Mouse (Mus musculus): ENCODE data around the gene Setd6. TPM values are rescaled to one million over a fixed set of nuclear protein-coding genes. Genes with fewer than 3 reads are reported as not detected.

Setd6 gene
- polyA plus RNA-seq, 1 experiment: 7.2 TPM

- no peak for DNase-seq (ENCODE audit: low read depth in 1 of 2, low spot score in 2 of 2)
- WGBS: under 1% methylated on average over 28 of the region's 48 CpGs
- Histone ChIP-seq H3K4me3 (ENCODE audit: extremely low read depth, insufficient read depth, insufficient read length) (peak overlapping the region; percentile 39; the same call in 1 of the 2 replicates), H3K27me3 (ENCODE audit: control insufficient read depth, insufficient read depth, low read length) (peaks cover 17% of the 10 kb centered on the region), H3K4me1 (ENCODE audit: control insufficient read depth, insufficient read depth, insufficient read length) (peaks cover 11% of the 10 kb centered on the region; the same call in 1 of the 2 replicates), H3K36me3 (ENCODE audit: control insufficient read depth, insufficient read depth, low read length) (no peaks in the 10 kb centered on the region), H3K27ac (ENCODE audit: insufficient read depth, low read length) (no peak overlapping the region)
- no peak for TF ChIP-seq CTCF (IDR thresholded peaks at IDR 0.05; ENCODE audit: extremely low read depth, insufficient read depth, insufficient read length, insufficient replicate concordance)
Measured at GRCm38 (mm10) chr8:95677591-95678023, 38.1 kb upstream of the Setd6 start.

- whole genome bisulfite sequencing: 1% methylated on average over 70 of the region's 70 CpGs
Measured at GRCm38 (mm10) chr8:95678024-95678611, 37.6 kb upstream of the Setd6 start.

GRCm38 (mm10) chr8:95688073-95688672 is 27.5 kb upstream of the Setd6 start:
- Histone ChIP-seq H3K27me3 (ENCODE audit: control insufficient read depth, insufficient read depth, low read length) (0 out of 2 replicates have a peak, but pooled peaks cover under 1% of the 10 kb centered on the region), H3K4me1 (ENCODE audit: control insufficient read depth, insufficient read depth, insufficient read length) (no peaks in the 10 kb centered on the region), H3K4me3 (ENCODE audit: extremely low read depth, insufficient read depth, insufficient read length) (no peak overlapping the region), H3K27ac (ENCODE audit: insufficient read depth, low read length) (no peak overlapping the region), H3K36me3 (ENCODE audit: control insufficient read depth, insufficient read depth, low read length) (no peaks in the 10 kb centered on the region)
- no peak for DNase-seq (ENCODE audit: low read depth in 1 of 2, low spot score in 2 of 2)
- 77% methylated on average over 10 of the region's 10 CpGs for WGBS
- TF ChIP-seq CTCF (IDR thresholded peaks at IDR 0.05; ENCODE audit: extremely low read depth, insufficient read depth, insufficient read length, insufficient replicate concordance) (no peak), POLR2A (IDR thresholded peaks at IDR 0.05; ENCODE audit: low read depth, low read length) (no peak)

More at GRCm38 (mm10) chr8:95678024-95678611, 37.6 kb upstream of the Setd6 start:
- Histone ChIP-seq H3K27ac (ENCODE audit: insufficient read depth, low read length) (no peak overlapping the region), H3K36me3 (ENCODE audit: control insufficient read depth, insufficient read depth, low read length) (no peaks in the 10 kb centered on the region), H3K4me3 (ENCODE audit: extremely low read depth, insufficient read depth, insufficient read length) (peak overlapping the region; percentile 39; the same call in 1 of the 2 replicates), H3K27me3 (ENCODE audit: control insufficient read depth, insufficient read depth, low read length) (peaks cover 17% of the 10 kb centered on the region), H3K4me1 (ENCODE audit: control insufficient read depth, insufficient read depth, insufficient read length) (peaks cover 11% of the 10 kb centered on the region; the same call in 1 of the 2 replicates)
- TF ChIP-seq POLR2A (IDR thresholded peaks at IDR 0.05; ENCODE audit: low read depth, low read length): no peak
- no peak for TF ChIP-seq CTCF (IDR thresholded peaks at IDR 0.05; ENCODE audit: extremely low read depth, insufficient read depth, insufficient read length, insufficient replicate concordance)
- no peak for DNase-seq (ENCODE audit: low read depth in 1 of 2, low spot score in 2 of 2)

GRCm38 (mm10) chr8:95690929-95691541 is 24.6 kb upstream of the Setd6 start:
- no peak for TF ChIP-seq POLR2A (IDR thresholded peaks at IDR 0.05; ENCODE audit: low read depth, low read length)
- TF ChIP-seq CTCF (IDR thresholded peaks at IDR 0.05; ENCODE audit: extremely low read depth, insufficient read depth, insufficient read length, insufficient replicate concordance): no peak
- no peak for DNase-seq (ENCODE audit: low read depth in 1 of 2, low spot score in 2 of 2)
- Histone ChIP-seq H3K27ac (ENCODE audit: insufficient read depth, low read length) (no peak overlapping the region), H3K4me3 (ENCODE audit: extremely low read depth, insufficient read depth, insufficient read length) (no peak overlapping the region), H3K36me3 (ENCODE audit: control insufficient read depth, insufficient read depth, low read length) (no peaks in the 10 kb centered on the region), H3K27me3 (ENCODE audit: control insufficient read depth, insufficient read depth, low read length) (peaks cover 6% of the 10 kb centered on the region; the same call in 1 of the 2 replicates), H3K4me1 (ENCODE audit: control insufficient read depth, insufficient read depth, insufficient read length) (no peaks in the 10 kb centered on the region)
- 77% methylated on average over 13 of the region's 13 CpGs for WGBS

DNA sequence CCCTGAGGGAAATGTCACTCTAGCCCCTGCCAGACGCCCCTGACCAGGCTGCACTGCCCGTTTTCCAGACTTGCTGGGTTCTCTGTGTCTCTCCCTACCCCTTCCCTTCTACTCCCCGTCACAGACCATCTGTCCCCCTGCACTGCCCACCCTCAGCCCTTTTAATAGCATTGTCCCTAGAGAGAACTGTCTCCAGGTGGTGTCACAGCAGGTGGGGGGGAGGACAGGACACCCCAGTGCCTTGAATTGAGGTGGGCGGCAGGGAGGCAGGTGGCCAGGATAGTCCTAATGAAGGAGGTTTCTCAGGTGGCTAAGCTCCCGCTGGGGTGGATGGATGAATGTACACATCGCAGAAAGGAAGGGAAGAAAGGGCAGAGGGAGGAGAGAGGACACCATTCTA is 21.1 kb upstream of the Setd6 start:
- H3K36me3 ChIP-seq (ENCODE audit: control insufficient read depth, insufficient read depth, low read length): no peaks in the 10 kb centered on the region
- H3K27me3 ChIP-seq (ENCODE audit: control insufficient read depth, insufficient read depth, low read length): peaks cover 6% of the 10 kb centered on the region
- 40% methylated on average over 6 of the region's 6 CpGs for WGBS
- no peak overlapping the region for H3K4me3 ChIP-seq (ENCODE audit: extremely low read depth, insufficient read depth, insufficient read length)
- no peaks in the 10 kb centered on the region for H3K4me1 ChIP-seq (ENCODE audit: control insufficient read depth, insufficient read depth, insufficient read length)
- no peak for DNase-seq (ENCODE audit: low read depth in 1 of 2, low spot score in 2 of 2)
- H3K27ac ChIP-seq (ENCODE audit: insufficient read depth, low read length): no peak overlapping the region
- TF ChIP-seq POLR2A (IDR thresholded peaks at IDR 0.05; ENCODE audit: low read depth, low read length) (no peak), CTCF (IDR thresholded peaks at IDR 0.05; ENCODE audit: extremely low read depth, insufficient read depth, insufficient read length, insufficient replicate concordance) (no peak)

GRCm38 (mm10) chr8:95696661-95697060 is 19.0 kb upstream of the Setd6 start:
- Histone ChIP-seq H3K4me3 (ENCODE audit: extremely low read depth, insufficient read depth, insufficient read length) (no peak overlapping the region), H3K4me1 (ENCODE audit: control insufficient read depth, insufficient read depth, insufficient read length) (no peaks in the 10 kb centered on the region), H3K27me3 (ENCODE audit: control insufficient read depth, insufficient read depth, low read length) (peaks cover 6% of the 10 kb centered on the region), H3K27ac (ENCODE audit: insufficient read depth, low read length) (no peak overlapping the region), H3K36me3 (ENCODE audit: control insufficient read depth, insufficient read depth, low read length) (no peaks in the 10 kb centered on the region)
- no peak for DNase-seq (ENCODE audit: low read depth in 1 of 2, low spot score in 2 of 2)
- TF ChIP-seq CTCF (IDR thresholded peaks at IDR 0.05; ENCODE audit: extremely low read depth, insufficient read depth, insufficient read length, insufficient replicate concordance): no peak
- no peak for TF ChIP-seq POLR2A (IDR thresholded peaks at IDR 0.05; ENCODE audit: low read depth, low read length)
- 79% methylated on average over 8 of the region's 8 CpGs for WGBS

Data from spleen, adult 2 months (tissue).